Mouse (Mus musculus): ENCODE measurements around the gene Dock2. TPM values are rescaled to one million over a fixed set of nuclear protein-coding genes. Genes with fewer than 3 reads are reported as not detected.

Dock2 gene
- total RNA-seq, 1 experiment from 2014 or later: 177 TPM

DNA sequence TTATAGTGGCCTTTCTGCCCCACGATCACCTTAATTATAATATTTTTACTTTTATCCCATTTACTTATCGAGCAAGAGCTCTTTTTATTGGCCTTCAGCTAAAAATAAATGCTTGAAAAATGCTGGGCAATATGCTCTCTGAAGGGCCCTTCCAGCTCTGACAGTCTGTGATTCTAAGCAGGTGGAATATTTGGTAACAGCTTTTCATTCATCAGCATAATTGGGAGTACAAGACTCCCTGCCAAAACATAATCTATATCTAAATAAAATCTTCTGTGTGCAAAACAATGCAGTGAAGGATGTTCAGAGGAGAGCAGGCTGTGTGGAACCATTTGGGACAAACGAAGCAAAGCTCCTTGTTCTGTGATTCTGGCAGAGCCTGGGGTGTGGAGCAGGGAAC is 492.4 kb downstream of the Dock2 start:
- ATAC-seq (replicated peaks in 1 of 2; ENCODE audit: insufficient read depth in 1 of 2, low FRiP score in 2 of 2, low TSS enrichment in 1 of 2, low read depth in 1 of 2, poor library complexity in 2 of 2, severe bottlenecking in 2 of 2): no peak

GRCm38 (mm10) chr11:34290708-34291107 is 493.0 kb downstream of the Dock2 start:
- ATAC-seq (replicated peaks in 1 of 2; ENCODE audit: insufficient read depth in 1 of 2, low FRiP score in 2 of 2, low TSS enrichment in 1 of 2, low read depth in 1 of 2, poor library complexity in 2 of 2, severe bottlenecking in 2 of 2): no peak

GRCm38 (mm10) chr11:34290265-34290664 is 493.4 kb downstream of the Dock2 start:
- no peak for ATAC-seq (replicated peaks in 1 of 2; ENCODE audit: insufficient read depth in 1 of 2, low FRiP score in 2 of 2, low TSS enrichment in 1 of 2, low read depth in 1 of 2, poor library complexity in 2 of 2, severe bottlenecking in 2 of 2)

DNA sequence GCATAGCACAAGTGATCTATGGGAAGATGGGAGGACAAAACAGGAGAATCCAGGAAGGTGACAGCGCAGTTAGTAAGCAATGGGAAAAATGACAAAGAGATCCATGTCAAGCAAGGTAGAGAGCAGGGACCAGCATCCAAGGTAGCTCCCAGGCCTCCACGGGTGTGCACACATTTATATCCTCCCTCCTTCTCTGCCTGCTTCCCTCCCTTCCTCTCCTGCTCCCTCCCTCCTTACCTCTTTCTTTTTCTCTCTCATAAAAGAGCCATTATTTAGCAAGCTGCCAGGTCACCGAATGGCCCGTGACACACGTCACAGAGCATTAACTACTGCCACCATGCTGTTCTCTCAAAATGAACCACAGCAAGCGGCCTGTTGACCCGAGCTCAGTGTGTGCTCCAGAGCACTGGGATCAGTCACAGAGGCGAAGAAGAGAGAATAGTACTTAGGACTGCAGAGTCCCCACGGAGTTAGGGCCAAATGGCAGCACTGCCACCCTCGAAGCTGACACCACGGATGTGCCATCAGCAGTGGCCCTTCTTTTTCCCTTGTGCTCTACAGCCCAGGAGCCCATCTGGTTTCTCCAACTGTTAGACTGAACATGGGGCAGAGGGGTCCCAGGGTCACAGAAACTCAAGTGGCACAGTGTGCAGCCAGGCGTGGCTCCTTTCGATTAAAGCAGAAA is 499.4 kb downstream of the Dock2 start:
- ATAC-seq (replicated peaks in 1 of 2; ENCODE audit: insufficient read depth in 1 of 2, low FRiP score in 2 of 2, low TSS enrichment in 1 of 2, low read depth in 1 of 2, poor library complexity in 2 of 2, severe bottlenecking in 2 of 2): no peak

- ATAC-seq (replicated peaks in 1 of 2; ENCODE audit: insufficient read depth in 1 of 2, low FRiP score in 2 of 2, low TSS enrichment in 1 of 2, low read depth in 1 of 2, poor library complexity in 2 of 2, severe bottlenecking in 2 of 2): no peak
Observed at GRCm38 (mm10) chr11:34277047-34277445, 506.6 kb downstream of the Dock2 start.

GRCm38 (mm10) chr11:34276363-34277046 is 507.2 kb downstream of the Dock2 start:
- no peak for ATAC-seq (replicated peaks in 1 of 2; ENCODE audit: insufficient read depth in 1 of 2, low FRiP score in 2 of 2, low TSS enrichment in 1 of 2, low read depth in 1 of 2, poor library complexity in 2 of 2, severe bottlenecking in 2 of 2)

- no peak for ATAC-seq (replicated peaks in 1 of 2; ENCODE audit: insufficient read depth in 1 of 2, low FRiP score in 2 of 2, low TSS enrichment in 1 of 2, low read depth in 1 of 2, poor library complexity in 2 of 2, severe bottlenecking in 2 of 2)
Observed at GRCm38 (mm10) chr11:34275941-34276340, 507.8 kb downstream of the Dock2 start.

GRCm38 (mm10) chr11:34272016-34272415 is 511.7 kb downstream of the Dock2 start:
- no peak for ATAC-seq (replicated peaks in 1 of 2; ENCODE audit: insufficient read depth in 1 of 2, low FRiP score in 2 of 2, low TSS enrichment in 1 of 2, low read depth in 1 of 2, poor library complexity in 2 of 2, severe bottlenecking in 2 of 2)

DNA sequence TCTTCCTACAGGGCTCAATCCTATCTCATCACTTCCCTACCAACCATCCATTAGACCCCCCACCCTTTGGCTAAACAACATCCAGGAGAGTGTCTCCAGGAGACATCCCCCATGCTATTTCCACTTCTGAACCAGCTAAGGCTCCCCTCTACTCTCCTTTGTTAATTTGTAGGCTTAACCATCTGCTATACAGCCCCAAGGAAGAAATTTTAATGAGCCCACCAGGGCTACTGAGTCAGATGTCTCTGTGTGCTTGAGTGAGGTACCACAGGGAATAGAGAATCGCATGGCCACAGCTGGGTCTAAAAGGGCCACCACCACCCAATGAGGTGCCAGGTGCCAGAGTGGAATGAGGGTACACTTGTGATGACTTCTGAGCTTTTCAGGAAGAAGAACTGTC is 519.6 kb downstream of the Dock2 start:
- ATAC-seq (replicated peaks in 1 of 2; ENCODE audit: insufficient read depth in 1 of 2, low FRiP score in 2 of 2, low TSS enrichment in 1 of 2, low read depth in 1 of 2, poor library complexity in 2 of 2, severe bottlenecking in 2 of 2): no peak

GRCm38 (mm10) chr11:34258849-34259469 is 524.7 kb downstream of the Dock2 start:
- ATAC-seq (replicated peaks in 1 of 2; ENCODE audit: insufficient read depth in 1 of 2, low FRiP score in 2 of 2, low TSS enrichment in 1 of 2, low read depth in 1 of 2, poor library complexity in 2 of 2, severe bottlenecking in 2 of 2): no peak

GRCm38 (mm10) chr11:34257548-34258189 is 526.0 kb downstream of the Dock2 start:
- ATAC-seq (replicated peaks in 1 of 2; ENCODE audit: insufficient read depth in 1 of 2, low FRiP score in 2 of 2, low TSS enrichment in 1 of 2, low read depth in 1 of 2, poor library complexity in 2 of 2, severe bottlenecking in 2 of 2): no peak

- no peak for ATAC-seq (replicated peaks in 1 of 2; ENCODE audit: insufficient read depth in 1 of 2, low FRiP score in 2 of 2, low TSS enrichment in 1 of 2, low read depth in 1 of 2, poor library complexity in 2 of 2, severe bottlenecking in 2 of 2)
Observed at GRCm38 (mm10) chr11:34242979-34243378, 540.7 kb downstream of the Dock2 start.

- peak; percentile 66 to 68 for ATAC-seq (replicated peaks in 1 of 2; ENCODE audit: insufficient read depth in 1 of 2, low FRiP score in 2 of 2, low TSS enrichment in 1 of 2, low read depth in 1 of 2, poor library complexity in 2 of 2, severe bottlenecking in 2 of 2)
Observed at GRCm38 (mm10) chr11:34240252-34240651, 543.4 kb downstream of the Dock2 start.

DNA sequence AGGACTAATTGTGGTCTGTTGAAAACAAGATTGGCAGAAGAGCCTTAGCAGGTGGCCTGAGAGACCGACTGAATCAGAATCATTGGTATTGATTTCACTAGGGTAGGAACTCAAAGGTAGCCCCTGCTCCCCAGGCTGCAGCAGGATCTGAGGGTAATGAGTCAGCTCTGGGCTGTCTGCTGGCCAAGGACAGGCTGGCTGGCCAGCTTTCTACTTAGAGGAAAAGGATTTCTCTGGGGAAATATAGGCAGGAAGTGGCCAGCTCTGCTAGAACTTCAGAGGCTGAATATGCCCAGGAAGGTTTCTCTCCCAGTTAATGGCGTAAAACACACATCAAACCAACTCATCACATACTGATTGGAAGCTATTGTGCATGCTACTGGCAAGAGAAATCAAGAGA is 544.0 kb downstream of the Dock2 start:
- ATAC-seq (replicated peaks in 1 of 2; ENCODE audit: insufficient read depth in 1 of 2, low FRiP score in 2 of 2, low TSS enrichment in 1 of 2, low read depth in 1 of 2, poor library complexity in 2 of 2, severe bottlenecking in 2 of 2): no peak

GRCm38 (mm10) chr11:34236885-34237284 is 546.8 kb downstream of the Dock2 start:
- ATAC-seq (replicated peaks in 1 of 2; ENCODE audit: insufficient read depth in 1 of 2, low FRiP score in 2 of 2, low TSS enrichment in 1 of 2, low read depth in 1 of 2, poor library complexity in 2 of 2, severe bottlenecking in 2 of 2): no peak

DNA sequence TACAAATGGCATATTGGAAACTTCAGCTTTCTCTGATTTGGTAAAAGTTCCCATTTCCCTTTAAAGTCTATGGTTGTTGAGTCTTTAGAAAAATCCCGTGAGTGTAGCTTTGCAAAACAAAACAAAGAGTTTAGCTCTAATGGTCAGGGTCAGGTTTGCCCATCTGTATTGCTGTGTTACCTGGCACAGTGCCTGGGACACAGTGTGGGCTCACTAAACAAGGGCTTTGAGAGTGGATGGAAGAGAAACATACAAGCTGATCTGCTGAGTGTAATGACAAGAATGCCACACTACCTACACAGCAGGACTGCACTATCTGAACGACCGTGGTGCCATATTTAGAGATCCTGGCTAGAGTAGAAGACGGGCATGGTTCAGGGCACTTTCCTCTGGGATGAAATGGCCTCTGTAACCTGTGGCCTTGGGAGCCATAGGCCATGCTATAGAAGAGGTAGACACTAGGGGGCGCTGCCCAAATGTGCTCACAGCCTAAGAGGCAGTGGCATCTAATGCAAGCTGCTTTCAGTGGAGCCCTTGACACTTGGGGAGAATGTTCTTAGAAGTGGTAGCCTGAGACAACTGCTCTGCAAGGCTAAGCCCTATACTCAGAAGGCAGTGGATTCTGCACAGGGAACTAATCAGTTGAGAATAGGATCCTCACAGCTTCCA is 547.5 kb downstream of the Dock2 start:
- ATAC-seq (replicated peaks in 1 of 2; ENCODE audit: insufficient read depth in 1 of 2, low FRiP score in 2 of 2, low TSS enrichment in 1 of 2, low read depth in 1 of 2, poor library complexity in 2 of 2, severe bottlenecking in 2 of 2): peak; percentile 59 to 65; a peak in 3 of 4 replicates

GRCm38 (mm10) chr11:34228758-34229364 is 554.8 kb downstream of the Dock2 start:
- peak; percentile 56 to 69; a peak in 3 of 4 replicates for ATAC-seq (replicated peaks in 1 of 2; ENCODE audit: insufficient read depth in 1 of 2, low FRiP score in 2 of 2, low TSS enrichment in 1 of 2, low read depth in 1 of 2, poor library complexity in 2 of 2, severe bottlenecking in 2 of 2)

All from hematopoietic stem cell, adult 5-6 weeks (primary cell).